Mouse (Mus musculus) liver, adult 2 months (tissue): Measurements from ENCODE around the gene 4930404N11Rik. TPM values are rescaled to one million over a fixed set of nuclear protein-coding genes. Genes with fewer than 3 reads are reported as not detected.

Source experiments
- DNase-seq: peaks from one replicate; pipeline ENCODE4 v3.0.0-alpha.2; 2011; ENCODE audit warnings: low read depth, low spot score; ENCODE audit errors: extremely low read depth
- H3K27ac ChIP-seq: fragments of 200-500 bp; replicated peaks from 2 replicates; pipeline ENCODE4 v1.5.1; 2012; ENCODE audit warnings: low read depth, mild to moderate bottlenecking, control low read depth, inconsistent platforms, low read length; ENCODE audit not compliant: insufficient read depth
- H3K27me3 ChIP-seq: fragments of 200-500 bp; 2 replicates; pipeline ENCODE4 v1.6.1; 2012; ENCODE audit warnings: mild to moderate bottlenecking, moderate library complexity, low read length, inconsistent platforms; ENCODE audit not compliant: control insufficient read depth, insufficient read depth
- H3K36me3 ChIP-seq: fragments of 200-500 bp; 2 replicates; pipeline ENCODE4 v1.6.1; 2012; ENCODE audit warnings: low read length, inconsistent platforms; ENCODE audit not compliant: control insufficient read depth, insufficient read depth
- H3K4me1 ChIP-seq: fragments of 200-500 bp; 2 replicates; pipeline ENCODE4 v1.6.1; 2011; ENCODE audit warnings: low read length; ENCODE audit not compliant: control insufficient read depth, insufficient read depth
- H3K4me3 ChIP-seq: fragments of 200-500 bp; 2 replicates; pipeline ENCODE4 v1.5.1; 2011; ENCODE audit warnings: low read depth, mild to moderate bottlenecking, control low read depth, low read length, moderate library complexity; ENCODE audit not compliant: insufficient read depth
- H3K79me2 ChIP-seq: fragments of 200-500 bp; 2 replicates; pipeline ENCODE4 v1.6.1; 2012; ENCODE audit warnings: inconsistent platforms, mild to moderate bottlenecking, low read length, moderate library complexity; ENCODE audit not compliant: control insufficient read depth, insufficient read depth
- H3K9ac ChIP-seq: fragments of 200-500 bp; 2 replicates; pipeline ENCODE4 v1.6.1; 2012; ENCODE audit warnings: low read depth, mild to moderate bottlenecking, control low read depth, inconsistent platforms, low read length
- CTCF ChIP-seq: fragments of 200-500 bp; IDR thresholded peaks from 2 replicates; pipeline ENCODE4 v1.5.1; 2011; ENCODE audit warnings: low read depth, low read length, control low read depth
- POLR2A ChIP-seq: fragments of 200-500 bp; IDR thresholded peaks from 2 replicates; pipeline ENCODE4 v1.6.1; 2011; ENCODE audit warnings: low read length, control low read depth; ENCODE audit not compliant: insufficient read depth; ENCODE audit errors: extremely low read depth
- whole genome bisulfite sequencing: fragments of 180-500 bp; shearing (Covaris S2); methylation state at CpG from one replicate; pipeline ENCODE4 v1.1.7; 2018; 5-methylcytosine and 5-hydroxymethylcytosine counted together
- polyA plus RNA-seq: library from polyadenylated mRNA; depleted of rRNA; stranded (reverse); fragments of >200 nt; gene quantifications from 2 replicates; pipeline ENCODE4 v1.2.3, GENCODE M21; 2012
- total RNA-seq: library from RNA; depleted of rRNA; stranded (reverse); fragments of >200 nt; gene quantifications from 2 replicates; pipeline ENCODE4 v1.2.3, GENCODE M21; 2014

4930404N11Rik gene
- total and polyA plus RNA-seq, 2 experiments: 0.12 TPM; not detected in 1

DNA sequence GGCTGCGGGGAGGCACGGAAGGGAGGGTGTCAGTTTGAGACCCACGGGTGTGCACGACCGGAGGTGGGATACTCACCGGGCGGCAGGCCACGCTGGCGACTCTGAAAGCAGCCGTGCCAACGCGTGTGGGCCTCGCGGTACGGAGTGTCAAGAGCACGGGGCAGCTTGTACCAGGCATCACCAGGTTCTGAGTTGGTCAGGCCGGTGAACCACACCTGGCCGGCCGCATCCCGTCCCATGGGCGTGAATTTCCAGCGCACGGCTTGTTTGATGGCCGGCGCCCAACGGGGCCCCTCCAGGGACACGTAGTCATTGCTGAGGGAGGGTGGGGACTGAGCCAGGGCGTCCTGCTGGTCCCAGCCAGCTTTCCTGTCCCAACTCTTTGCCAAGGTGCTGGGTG lies 950 bp downstream of the 4930404N11Rik start:
- Histone ChIP-seq H3K9ac (no peak overlapping the region), H3K79me2 (no peaks in the 10 kb centered on the region), H3K27me3 (no peaks in the 10 kb centered on the region), H3K4me1 (no peaks in the 10 kb centered on the region), H3K4me3 (no peak overlapping the region), H3K27ac (no peak overlapping the region), H3K36me3 (no peaks in the 10 kb centered on the region; the same call in 1 of the 2 replicates)
- no peak for DNase-seq
- WGBS: 53% methylated on average over 28 of the region's 28 CpGs
- no peak for TF ChIP-seq POLR2A
- TF ChIP-seq CTCF: no peak

DNA sequence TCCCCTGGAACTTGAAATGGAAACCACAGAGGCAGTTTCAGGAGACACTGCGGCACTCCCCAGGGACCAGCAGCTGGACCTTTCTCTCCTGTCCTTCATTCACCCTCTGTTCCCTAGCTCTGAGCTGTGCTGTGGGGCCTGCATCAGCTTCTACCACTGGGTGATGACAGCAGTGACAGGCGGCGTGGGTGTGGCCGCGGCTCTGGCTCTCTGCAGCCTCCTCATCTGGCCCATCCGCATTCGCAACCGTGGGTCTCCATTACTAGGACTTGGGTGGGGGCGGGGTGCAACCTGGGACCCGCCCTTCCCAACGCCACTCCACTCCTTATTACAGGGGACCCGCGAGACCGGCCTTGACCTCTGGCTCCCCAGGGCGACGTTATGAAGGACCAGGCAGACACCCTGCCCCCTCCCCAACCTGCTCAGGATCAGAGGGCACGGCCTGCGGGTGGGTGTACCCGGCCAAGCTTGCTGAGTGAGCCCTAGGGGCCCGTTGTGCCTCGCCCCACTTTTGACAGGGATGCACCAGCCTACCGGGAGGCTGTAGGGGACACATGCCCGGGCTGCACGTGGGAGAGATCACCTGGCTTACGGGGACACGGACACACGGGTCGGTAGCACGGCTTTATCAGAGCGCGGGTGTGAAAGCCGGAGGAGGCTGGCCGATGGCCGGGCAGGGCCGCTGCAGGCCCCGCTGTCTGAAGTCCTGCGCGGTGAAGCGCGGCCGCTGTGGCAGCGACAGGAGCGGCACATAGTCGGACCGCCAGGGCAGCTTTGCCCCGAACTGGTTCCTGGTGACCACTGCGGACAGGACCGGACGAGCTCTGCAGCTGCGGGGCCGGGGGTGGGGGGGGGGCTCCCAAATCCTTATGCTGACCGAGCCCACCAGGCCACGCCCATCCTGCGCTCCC lies 1.9 kb downstream of the 4930404N11Rik start:
- Histone ChIP-seq H3K4me3 (no peak overlapping the region), H3K36me3 (no peaks in the 10 kb centered on the region), H3K27ac (no peak overlapping the region), H3K79me2 (no peaks in the 10 kb centered on the region), H3K27me3 (no peaks in the 10 kb centered on the region), H3K4me1 (peaks cover 3% of the 10 kb centered on the region; the same call in 1 of the 2 replicates), H3K9ac (no peak overlapping the region)
- 76% methylated on average over 54 of the region's 54 CpGs for WGBS
- no peak for TF ChIP-seq CTCF
- no peak for TF ChIP-seq POLR2A
- DNase-seq: no peak

DNA sequence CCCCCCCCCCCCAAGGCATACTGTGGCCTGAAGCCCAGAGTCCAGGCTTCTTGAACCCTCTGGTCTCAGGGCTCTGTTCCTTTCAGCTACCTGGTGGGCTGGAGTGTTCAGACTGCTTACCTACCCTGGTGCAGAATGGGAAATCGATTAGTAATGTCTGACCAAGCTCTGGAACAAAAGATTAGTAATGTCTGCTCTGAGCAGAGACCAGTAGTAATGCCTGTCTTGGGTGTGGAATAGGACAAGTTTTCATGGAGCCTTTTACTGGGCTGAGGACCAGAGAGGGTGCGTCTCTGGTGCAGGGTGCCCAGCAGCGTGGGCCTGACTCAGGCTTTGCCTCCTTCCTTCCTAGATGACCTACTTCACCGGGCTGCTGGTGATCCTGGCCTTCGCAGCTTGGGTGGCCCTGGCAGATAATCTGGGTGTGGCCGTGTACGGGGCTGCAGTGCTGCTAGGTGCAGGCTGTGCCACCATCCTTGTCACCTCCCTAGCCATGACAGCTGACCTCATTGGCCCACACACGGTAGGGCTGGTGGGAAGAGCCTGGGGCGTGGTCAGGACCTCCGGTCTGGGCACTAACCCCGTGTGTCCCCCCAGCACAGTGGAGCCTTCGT lies 3.2 kb downstream of the 4930404N11Rik start:
- H3K36me3 ChIP-seq: no peaks in the 10 kb centered on the region

DNA sequence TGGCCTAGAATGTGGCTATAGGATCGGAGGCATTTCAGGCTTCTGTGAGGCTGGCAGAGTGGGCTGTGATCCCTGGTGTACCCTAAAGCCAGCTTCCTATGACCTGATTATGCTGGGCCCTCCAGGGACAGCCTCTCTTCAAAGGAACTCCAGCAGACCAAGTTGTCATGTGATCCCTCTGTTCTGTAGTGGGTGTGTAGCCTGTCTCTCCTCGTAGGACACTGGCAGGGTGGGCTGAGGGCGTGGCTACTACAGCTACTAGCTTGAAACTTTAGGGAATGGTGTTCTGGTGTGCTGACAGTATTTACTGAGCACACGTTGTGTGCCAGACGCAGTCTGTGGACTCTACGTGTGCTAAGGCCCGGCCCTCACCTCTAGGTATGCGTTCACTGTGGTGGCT lies 4.9 kb downstream of the 4930404N11Rik start:
- no peaks in the 10 kb centered on the region for H3K36me3 ChIP-seq
- 0 out of 2 replicates have a peak, but pooled peaks cover 3% of the 10 kb centered on the region for H3K79me2 ChIP-seq
- H3K4me3 ChIP-seq: no peak overlapping the region
- no peak for TF ChIP-seq CTCF
- TF ChIP-seq POLR2A: no peak
- peaks cover 13% of the 10 kb centered on the region for H3K4me1 ChIP-seq
- H3K9ac ChIP-seq: no peak overlapping the region
- DNase-seq: no peak
- no peaks in the 10 kb centered on the region for H3K27me3 ChIP-seq
- no peak overlapping the region for H3K27ac ChIP-seq
- 89% methylated on average over 8 of the region's 8 CpGs for WGBS

More for the DNA sequence above, 3.2 kb downstream of the 4930404N11Rik start:
- no peak for DNase-seq
- no peak overlapping the region for H3K27ac ChIP-seq
- H3K9ac ChIP-seq: no peak overlapping the region
- no peak for TF ChIP-seq CTCF
- no peak for TF ChIP-seq POLR2A
- H3K4me1 ChIP-seq: peaks cover 12% of the 10 kb centered on the region
- 0 out of 2 replicates have a peak, but pooled peaks cover 3% of the 10 kb centered on the region for H3K79me2 ChIP-seq
- H3K27me3 ChIP-seq: no peaks in the 10 kb centered on the region
- H3K4me3 ChIP-seq: no peak overlapping the region
- 82% methylated on average over 12 of the region's 12 CpGs for WGBS

DNA sequence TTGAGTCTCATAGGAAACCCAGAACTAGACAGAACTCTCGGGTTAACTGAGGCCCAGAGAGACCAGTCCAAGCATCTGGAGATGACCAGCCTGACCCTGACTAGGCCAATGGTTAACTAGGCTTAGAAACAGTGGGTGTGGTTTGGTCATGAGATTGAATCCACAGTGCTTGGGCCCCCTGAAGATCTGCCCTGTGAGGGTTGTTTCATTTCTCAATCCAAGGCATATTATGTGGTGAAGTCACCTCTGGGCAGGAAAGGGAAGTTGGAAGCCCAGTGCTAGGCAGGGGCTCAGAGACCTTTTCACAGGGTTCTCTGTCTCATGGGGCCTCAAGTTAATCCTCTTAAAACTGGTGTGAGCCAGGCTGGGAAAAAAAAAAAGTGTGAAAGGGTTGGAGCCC lies 6.8 kb downstream of the 4930404N11Rik start:
- Histone ChIP-seq H3K36me3 (no peaks in the 10 kb centered on the region), H3K27me3 (no peaks in the 10 kb centered on the region), H3K4me3 (no peak overlapping the region), H3K4me1 (peaks cover 13% of the 10 kb centered on the region), H3K9ac (no peak overlapping the region), H3K27ac (no peak overlapping the region), H3K79me2 (0 out of 2 replicates have a peak, but pooled peaks cover 3% of the 10 kb centered on the region)
- 11% methylated on average over 1 of the region's 1 CpGs for WGBS
- DNase-seq: peak; percentile 50
- TF ChIP-seq CTCF: no peak
- TF ChIP-seq POLR2A: no peak

DNA sequence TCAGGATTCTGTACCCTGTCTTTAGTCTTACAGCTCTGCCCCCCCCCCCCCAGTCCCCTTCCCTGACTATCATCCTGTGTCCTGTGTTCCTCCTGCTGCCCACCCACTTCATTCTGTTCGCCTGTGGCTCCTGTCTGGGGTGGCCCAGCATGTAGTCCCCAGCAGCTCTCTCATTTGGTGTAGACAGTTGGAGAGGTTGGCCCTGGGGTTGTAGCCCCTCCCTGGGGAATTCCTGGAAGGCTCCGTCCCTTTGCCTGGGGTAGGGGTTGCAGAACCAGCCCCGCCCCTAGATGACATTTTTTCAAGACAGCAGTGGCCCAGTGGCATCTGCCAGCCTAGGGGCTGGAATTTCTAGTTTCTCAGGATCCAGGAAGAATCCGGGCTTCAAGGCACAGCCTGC lies 7.4 kb downstream of the 4930404N11Rik start:
- no peaks in the 10 kb centered on the region for H3K27me3 ChIP-seq
- no peak overlapping the region for H3K4me3 ChIP-seq
- H3K4me1 ChIP-seq: peaks cover 13% of the 10 kb centered on the region
- no peak for DNase-seq
- 50% methylated on average over 4 of the region's 4 CpGs for WGBS
- H3K79me2 ChIP-seq: 0 out of 2 replicates have a peak, but pooled peaks cover 3% of the 10 kb centered on the region
- H3K27ac ChIP-seq: no peak overlapping the region
- peak overlapping the region; percentile 91 for H3K9ac ChIP-seq
- no peak for TF ChIP-seq CTCF
- TF ChIP-seq POLR2A: no peak
- no peaks in the 10 kb centered on the region for H3K36me3 ChIP-seq
